Mouse (Mus musculus) lung, adult 2 months (tissue): ENCODE data around the gene Cmbl.

Experiments used
- CTCF ChIP-seq: fragments of 200-500 bp; IDR thresholded peaks from 2 replicates; pipeline ENCODE4 v1.5.1; 2011; ENCODE audit warnings: mild to moderate bottlenecking, low read length, control low read depth; ENCODE audit not compliant: insufficient read depth
- POLR2A ChIP-seq: fragments of 200-500 bp; IDR thresholded peaks from 2 replicates; pipeline ENCODE4 v1.6.1; 2011; ENCODE audit warnings: low read depth, mild to moderate bottlenecking, control low read depth, low read length, borderline replicate concordance; ENCODE audit errors: extremely low read depth

- TF ChIP-seq CTCF (no peak), POLR2A (no peak)
Measured at GRCm38 (mm10) chr15:31588989-31589640, 23.9 kb downstream of the Cmbl start.
